Mouse (Mus musculus) kidney, postnatal 14 days (tissue): Measurements from ENCODE around the gene Tmem132b.
A peak's percentile ranks its signal among the peaks of the same experiment; 100 is the strongest.

Experiments
- DNase-seq: peaks from one replicate; pipeline ENCODE4 v3.0.0; 2022; ENCODE audit warnings: mixed read lengths

Gene Tmem132b

GRCm38 (mm10) chr5:125518640-125519039 is 12.9 kb upstream of the Tmem132b start:
- no peak for DNase-seq

GRCm38 (mm10) chr5:125520930-125521590 is 10.5 kb upstream of the Tmem132b start:
- DNase-seq: no peak

GRCm38 (mm10) chr5:125523361-125523760 is 8.2 kb upstream of the Tmem132b start:
- DNase-seq: no peak

GRCm38 (mm10) chr5:125525516-125525915 is 6.1 kb upstream of the Tmem132b start:
- no peak for DNase-seq

GRCm38 (mm10) chr5:125526464-125526863 is 5.1 kb upstream of the Tmem132b start:
- DNase-seq: no peak

- peak; percentile 70 for DNase-seq
Observed at GRCm38 (mm10) chr5:125529109-125529508, 2.5 kb upstream of the Tmem132b start.

- DNase-seq: peak; percentile 24
Observed at GRCm38 (mm10) chr5:125532191-125532544, 594 bp downstream of the Tmem132b start.

- DNase-seq: no peak
Observed at GRCm38 (mm10) chr5:125532545-125533224, 1.1 kb downstream of the Tmem132b start.

GRCm38 (mm10) chr5:125533225-125533900 is 1.8 kb downstream of the Tmem132b start:
- DNase-seq: no peak

- no peak for DNase-seq
Observed at GRCm38 (mm10) chr5:125534168-125534610, 2.6 kb downstream of the Tmem132b start.

- no peak for DNase-seq
Observed at GRCm38 (mm10) chr5:125534611-125535324, 3.2 kb downstream of the Tmem132b start.

- DNase-seq: no peak
Observed at GRCm38 (mm10) chr5:125545090-125545489, 13.5 kb downstream of the Tmem132b start.

GRCm38 (mm10) chr5:125546293-125546692 is 14.7 kb downstream of the Tmem132b start:
- no peak for DNase-seq

GRCm38 (mm10) chr5:125549750-125550489 is 18.3 kb downstream of the Tmem132b start:
- DNase-seq: no peak

GRCm38 (mm10) chr5:125555732-125556131 is 24.2 kb downstream of the Tmem132b start:
- no peak for DNase-seq

GRCm38 (mm10) chr5:125563492-125563891 is 31.9 kb downstream of the Tmem132b start:
- DNase-seq: no peak

- DNase-seq: no peak
Observed at GRCm38 (mm10) chr5:125565725-125566124, 34.2 kb downstream of the Tmem132b start.

- DNase-seq: no peak
Observed at GRCm38 (mm10) chr5:125568457-125568856, 36.9 kb downstream of the Tmem132b start.

GRCm38 (mm10) chr5:125572011-125572410 is 40.4 kb downstream of the Tmem132b start:
- DNase-seq: no peak

GRCm38 (mm10) chr5:125574886-125575285 is 43.3 kb downstream of the Tmem132b start:
- no peak for DNase-seq

GRCm38 (mm10) chr5:125575866-125576265 is 44.3 kb downstream of the Tmem132b start:
- no peak for DNase-seq

GRCm38 (mm10) chr5:125578661-125579060 is 47.1 kb downstream of the Tmem132b start:
- DNase-seq: no peak

- no peak for DNase-seq
Observed at GRCm38 (mm10) chr5:125579153-125579552, 47.6 kb downstream of the Tmem132b start.
